Mouse (Mus musculus) cortical plate, adult 2 months (tissue): ENCODE data around the gene Sbk1. TPM values are rescaled to one million over a fixed set of nuclear protein-coding genes. Genes with fewer than 3 reads are reported as not detected.
A peak's percentile ranks its signal among the peaks of the same experiment; 100 is the strongest.

Source experiments
- H3K27ac ChIP-seq: fragments of 200-500 bp; 2 replicates; pipeline ENCODE4 v1.5.1; 2012; ENCODE audit warnings: low read length, control low read depth, inconsistent platforms; ENCODE audit not compliant: insufficient read depth
- H3K4me1 ChIP-seq: fragments of 200-500 bp; 2 replicates; pipeline ENCODE4 v1.6.1; 2011; ENCODE audit warnings: low read length; ENCODE audit not compliant: control insufficient read depth, insufficient read depth
- H3K4me3 ChIP-seq: fragments of 200-500 bp; 2 replicates; pipeline ENCODE4 v1.5.1; 2011; ENCODE audit warnings: mild to moderate bottlenecking, low read length, control low read depth; ENCODE audit not compliant: insufficient read depth
- CTCF ChIP-seq: fragments of 200-500 bp; IDR thresholded peaks from 2 replicates; pipeline ENCODE4 v1.5.1; 2011; ENCODE audit warnings: mild to moderate bottlenecking, control low read depth, low read length; ENCODE audit not compliant: insufficient read depth; ENCODE audit errors: extremely low read depth
- POLR2A ChIP-seq: fragments of 200-500 bp; IDR thresholded peaks from 2 replicates; pipeline ENCODE4 v1.6.1; 2011; ENCODE audit warnings: mild to moderate bottlenecking, low read length, control low read depth; ENCODE audit not compliant: insufficient read depth; ENCODE audit errors: extremely low read depth
- polyA plus RNA-seq: library from polyadenylated mRNA; depleted of rRNA; stranded (reverse); fragments of >200 nt; gene quantifications from 2 replicates; pipeline ENCODE4 v1.2.3, GENCODE M21; 2012; rRNA removed

The Sbk1 gene
- polyA plus RNA-seq, 1 experiment, result 49.2 TPM

DNA sequence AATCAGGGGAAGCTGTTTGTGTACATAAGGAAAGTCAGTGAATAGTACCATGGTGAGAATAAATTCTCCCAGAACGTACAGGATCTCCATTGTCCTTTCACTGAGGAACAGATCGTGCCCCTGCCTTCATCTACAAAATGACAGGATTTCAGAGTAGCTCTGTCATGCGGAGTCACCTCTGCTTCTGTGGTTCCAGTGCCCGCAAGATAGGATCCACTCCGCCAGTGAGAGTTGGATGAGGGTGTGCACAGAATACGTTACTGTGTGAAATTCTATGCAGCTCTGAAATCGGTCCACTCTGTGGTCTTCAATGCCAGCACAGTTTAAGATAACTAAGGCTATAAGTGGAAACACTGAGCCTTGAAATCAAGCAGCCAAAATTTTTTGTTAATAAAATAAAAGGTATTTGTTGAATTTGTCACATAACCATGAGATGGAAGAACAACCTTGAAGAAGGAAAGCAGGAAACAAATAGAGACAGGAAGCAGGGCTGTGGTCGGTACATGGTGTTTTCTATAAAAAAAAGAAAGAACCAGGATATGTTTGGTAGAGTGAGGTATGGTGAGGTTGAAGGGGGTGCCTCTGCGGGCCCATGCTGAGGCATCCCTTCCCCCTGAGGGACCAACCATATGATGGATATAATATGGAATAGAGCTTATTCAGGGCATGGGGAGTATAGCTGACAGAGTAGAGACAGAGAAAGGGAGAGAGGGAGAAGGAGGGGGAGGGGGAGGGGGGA is 57.7 kb downstream of the Sbk1 start:
- Histone ChIP-seq H3K4me3 (no peak overlapping the region), H3K27ac (no peak overlapping the region), H3K4me1 (no peaks in the 10 kb centered on the region)
- no peak for TF ChIP-seq POLR2A
- TF ChIP-seq CTCF, result no peak

DNA sequence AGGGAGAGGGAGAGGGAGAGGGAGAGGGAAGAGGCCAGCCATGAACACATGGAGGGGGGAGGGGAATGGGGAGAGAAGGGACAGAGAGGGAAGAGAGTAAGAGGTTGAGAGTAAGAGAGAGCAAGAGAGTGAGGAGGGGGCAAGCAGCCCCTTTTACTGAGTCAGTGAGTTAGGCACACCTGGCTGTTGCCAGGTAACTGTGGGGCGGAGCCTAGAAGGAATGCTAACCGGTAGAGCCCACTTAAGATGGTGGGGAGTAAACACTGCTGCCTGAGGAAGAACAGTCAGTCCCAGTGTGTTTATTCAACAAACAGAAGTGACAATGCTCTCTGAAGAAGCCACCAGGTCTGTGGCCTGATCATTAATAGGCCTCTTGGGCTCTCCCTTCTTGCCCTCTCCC is 58.3 kb downstream of the Sbk1 start:
- H3K4me1 ChIP-seq, result no peaks in the 10 kb centered on the region
- TF ChIP-seq POLR2A (no peak), CTCF (no peak)

DNA sequence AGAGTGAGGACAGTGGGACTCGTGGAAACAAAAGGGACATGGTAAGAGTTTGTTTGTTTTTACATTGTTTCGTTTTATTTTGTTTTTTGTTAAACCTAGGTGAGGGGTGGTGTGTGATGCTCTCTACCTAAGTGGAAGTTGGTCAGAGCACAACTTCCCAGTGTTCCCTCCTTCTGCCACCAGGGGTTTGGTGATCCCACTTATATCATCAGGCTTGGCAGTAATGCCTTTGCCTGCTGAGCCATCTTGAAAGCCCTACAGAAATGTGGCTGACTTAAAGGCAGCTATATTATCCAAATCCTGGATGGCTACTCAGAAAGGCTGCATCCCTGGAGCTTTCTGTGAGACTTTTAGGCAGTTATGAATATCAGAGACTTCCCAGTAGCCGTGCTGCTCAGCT is 60.3 kb downstream of the Sbk1 start:
- TF ChIP-seq POLR2A, result no peak
- no peak for TF ChIP-seq CTCF
- H3K4me1 ChIP-seq, result no peaks in the 10 kb centered on the region
- H3K27ac ChIP-seq, result no peak overlapping the region
- no peak overlapping the region for H3K4me3 ChIP-seq

More for the DNA sequence above, 58.3 kb downstream of the Sbk1 start:
- Histone ChIP-seq H3K4me3 (no peak overlapping the region), H3K27ac (no peak overlapping the region)

DNA sequence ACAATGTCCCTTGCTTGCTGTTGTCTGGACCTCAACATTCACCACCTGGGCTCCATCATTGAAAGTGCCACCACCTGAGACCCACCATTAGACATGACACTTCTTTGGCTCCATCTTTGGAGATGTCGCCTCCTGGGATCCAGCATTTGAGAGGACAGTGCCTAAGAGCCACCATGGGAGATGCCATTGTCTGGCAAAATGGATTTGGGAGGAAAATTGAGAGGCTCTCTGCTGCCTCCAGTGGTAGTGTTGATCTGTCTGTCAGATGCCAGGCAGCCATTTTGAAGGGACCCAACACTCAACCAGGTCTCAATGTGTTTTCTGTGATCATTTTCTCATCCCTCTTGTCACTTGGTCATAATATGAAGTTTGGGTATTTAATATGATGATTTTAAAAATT is 63.1 kb downstream of the Sbk1 start:
- 0 out of 2 replicates have a peak, but pooled peaks have one; percentile 15 for TF ChIP-seq CTCF
- no peak for TF ChIP-seq POLR2A
- Histone ChIP-seq H3K4me1 (no peaks in the 10 kb centered on the region), H3K4me3 (no peak overlapping the region), H3K27ac (no peak overlapping the region)

DNA sequence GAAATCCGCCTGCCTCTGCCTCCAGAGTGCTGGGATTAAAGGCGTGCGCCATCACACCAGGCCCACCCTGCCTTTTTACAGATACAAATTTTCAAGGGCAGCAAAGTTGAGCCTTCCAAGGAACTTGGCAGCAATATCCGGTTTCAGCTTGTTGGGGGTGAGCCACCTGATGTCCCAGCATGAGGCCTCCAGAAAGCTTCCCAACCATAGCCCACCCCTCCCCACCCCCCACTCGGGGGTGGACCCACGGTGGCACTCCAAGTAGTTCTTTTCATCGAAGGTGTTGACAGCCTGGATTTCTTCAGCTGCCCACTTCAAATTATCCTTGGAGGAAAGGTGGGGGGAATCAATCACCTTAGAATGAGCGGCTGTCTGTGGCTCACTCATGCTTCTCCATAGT is 66.5 kb downstream of the Sbk1 start:
- TF ChIP-seq POLR2A, result no peak
- no peak for TF ChIP-seq CTCF
- Histone ChIP-seq H3K4me3 (no peak overlapping the region), H3K4me1 (no peaks in the 10 kb centered on the region), H3K27ac (no peak overlapping the region)

DNA sequence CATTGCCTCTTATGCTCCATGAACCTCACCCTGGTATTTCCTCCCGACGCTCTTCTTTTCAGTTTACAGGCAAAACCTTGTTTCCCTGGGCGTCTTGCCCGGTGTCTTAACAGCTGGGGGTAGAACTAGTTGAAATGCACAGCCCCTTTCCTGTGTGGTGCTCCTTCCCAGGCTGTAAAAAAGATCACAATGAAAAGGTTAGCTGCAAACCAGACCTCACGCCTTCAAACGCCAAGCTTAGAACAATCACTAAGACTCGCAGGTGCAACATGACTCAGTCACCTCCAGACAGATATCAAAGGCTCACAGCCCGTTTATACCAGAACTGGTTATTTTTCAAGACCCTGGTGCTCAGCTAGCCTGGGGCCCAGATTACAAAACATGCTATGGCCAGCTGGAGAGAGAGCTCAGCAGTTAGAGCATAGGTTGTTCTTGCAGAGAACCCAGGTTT is 67.1 kb downstream of the Sbk1 start:
- Histone ChIP-seq H3K27ac (no peak overlapping the region), H3K4me3 (no peak overlapping the region), H3K4me1 (no peaks in the 10 kb centered on the region)
- TF ChIP-seq POLR2A, result no peak
- no peak for TF ChIP-seq CTCF

DNA sequence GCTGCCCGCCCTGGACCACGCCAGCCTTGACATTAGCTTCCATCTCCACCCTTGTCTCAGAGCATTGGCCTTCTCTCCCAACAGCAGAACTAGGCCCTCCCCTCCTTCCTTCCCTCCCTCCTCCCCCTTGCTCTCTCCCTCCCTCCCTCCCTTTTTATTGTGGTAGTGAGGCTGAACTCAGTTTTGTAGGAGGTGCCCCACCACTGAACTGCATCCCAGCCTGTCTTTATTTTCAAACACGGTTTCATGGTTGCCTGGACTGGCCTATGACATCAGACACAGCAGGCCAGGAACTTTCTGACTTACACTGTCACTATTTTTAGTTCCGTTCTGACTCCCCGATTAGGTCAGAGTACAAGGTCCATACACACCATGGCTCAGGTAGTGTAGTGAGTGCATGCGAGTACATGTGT is 67.8 kb downstream of the Sbk1 start:
- Histone ChIP-seq H3K4me1 (no peaks in the 10 kb centered on the region), H3K27ac (no peak overlapping the region), H3K4me3 (no peak overlapping the region)
- TF ChIP-seq POLR2A, result no peak
- TF ChIP-seq CTCF, result no peak

DNA sequence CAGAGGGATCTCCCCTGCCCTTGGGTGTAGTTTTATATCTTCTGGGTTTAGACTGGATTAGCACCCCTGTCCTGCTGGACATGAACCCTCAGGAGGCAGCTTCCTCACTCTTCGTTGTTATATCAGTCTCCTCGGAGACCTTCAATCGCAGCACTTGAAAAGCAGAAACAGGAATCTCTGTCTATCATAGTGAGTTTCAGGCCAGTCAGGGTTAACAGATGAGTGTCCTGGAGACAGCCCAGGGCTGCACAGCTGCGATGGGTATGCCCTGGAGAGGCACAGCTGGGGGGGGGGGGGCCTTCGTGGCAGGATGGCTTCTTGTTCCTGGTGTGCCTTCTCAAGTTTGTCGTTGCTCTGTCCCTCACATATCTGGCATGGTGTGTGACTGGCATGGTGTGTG is 68.5 kb downstream of the Sbk1 start:
- Histone ChIP-seq H3K27ac (no peak overlapping the region), H3K4me1 (no peaks in the 10 kb centered on the region), H3K4me3 (no peak overlapping the region)
- TF ChIP-seq CTCF, result no peak
- no peak for TF ChIP-seq POLR2A

Other genes starting within 250 kb of the Sbk1 start
- gene Gsg1l, start 190.2 kb upstream of the Sbk1 start, polyA plus RNA-seq, result 57.5 and 69.5 TPM in 2 replicates
- gene Xpo6, start 72.1 kb upstream of the Sbk1 start, polyA plus RNA-seq, result 140 and 149 TPM in 2 replicates
- gene Lat, start 97.0 kb downstream of the Sbk1 start, polyA plus RNA-seq, result 1.3 and 1.4 TPM in 2 replicates
- gene Spns1, start 104.8 kb downstream of the Sbk1 start, polyA plus RNA-seq, result 171 and 177 TPM in 2 replicates
- gene Nfatc2ip, start 124.1 kb downstream of the Sbk1 start, polyA plus RNA-seq, result 6.3 and 6.4 TPM in 2 replicates
- 0.36 and 0.79 TPM in 2 replicates for gene Cd19, start 142.3 kb downstream of the Sbk1 start, polyA plus RNA-seq
- 21.9 and 23.8 TPM in 2 replicates for gene Rabep2, start 156.1 kb downstream of the Sbk1 start, polyA plus RNA-seq
- gene Atp2a1, start 190.5 kb downstream of the Sbk1 start, polyA plus RNA-seq, result 0.52 and 0.57 TPM in 2 replicates
- gene Sh2b1, start 202.8 kb downstream of the Sbk1 start, polyA plus RNA-seq, result 63.7 and 66.0 TPM in 2 replicates
- gene Tufm, start 214.7 kb downstream of the Sbk1 start, polyA plus RNA-seq, result 90.1 and 96.8 TPM in 2 replicates
- gene Atxn2l, start 230.8 kb downstream of the Sbk1 start, polyA plus RNA-seq, result 119 and 129 TPM in 2 replicates